Mouse (Mus musculus): ENCODE measurements around the gene Vps45. TPM values are rescaled to one million over a fixed set of nuclear protein-coding genes. Genes with fewer than 3 reads are reported as not detected.

Vps45 gene
- polyA plus RNA-seq, 1 experiment from 2014 or later = 25.9 TPM

GRCm38 (mm10) chr3:96038851-96039250 is 19.4 kb downstream of the Vps45 start:
- Histone ChIP-seq H3K36me3 (ENCODE audit: inconsistent target) (peaks cover 12% of the 10 kb centered on the region; the same call in 1 of the 2 replicates), H3K79me2 (ENCODE audit: inconsistent target) (no peaks in the 10 kb centered on the region), H3K27ac (no peak overlapping the region), H3K4me3 (ENCODE audit: inconsistent target) (no peak overlapping the region)
- 95% methylated on average over 4 of the region's 4 CpGs for WGBS (ENCODE audit: missing documents)

GRCm38 (mm10) chr3:96038156-96038555 is 20.1 kb downstream of the Vps45 start:
- 96% methylated on average over 5 of the region's 5 CpGs for WGBS (ENCODE audit: missing documents)
- Histone ChIP-seq H3K4me3 (ENCODE audit: inconsistent target) (no peak overlapping the region), H3K36me3 (ENCODE audit: inconsistent target) (peaks cover 12% of the 10 kb centered on the region; the same call in 1 of the 2 replicates), H3K79me2 (ENCODE audit: inconsistent target) (no peaks in the 10 kb centered on the region), H3K27ac (no peak overlapping the region)

GRCm38 (mm10) chr3:96036796-96037195 is 21.5 kb downstream of the Vps45 start:
- Histone ChIP-seq H3K36me3 (ENCODE audit: inconsistent target) (peaks cover 12% of the 10 kb centered on the region; the same call in 1 of the 2 replicates), H3K79me2 (ENCODE audit: inconsistent target) (no peaks in the 10 kb centered on the region), H3K27ac (no peak overlapping the region), H3K4me3 (ENCODE audit: inconsistent target) (no peak overlapping the region)
- WGBS (ENCODE audit: missing documents) = 92% methylated on average over 6 of the region's 6 CpGs

GRCm38 (mm10) chr3:96033046-96033445 is 25.2 kb downstream of the Vps45 start:
- Histone ChIP-seq H3K27ac (peak overlapping the region; percentile 65), H3K4me3 (ENCODE audit: inconsistent target) (no peak overlapping the region), H3K79me2 (ENCODE audit: inconsistent target) (no peaks in the 10 kb centered on the region), H3K36me3 (ENCODE audit: inconsistent target) (no peaks in the 10 kb centered on the region; the same call in 1 of the 2 replicates)
- WGBS (ENCODE audit: missing documents) = 60% methylated on average over 4 of the region's 4 CpGs

GRCm38 (mm10) chr3:96032652-96033017 is 25.6 kb downstream of the Vps45 start:
- Histone ChIP-seq H3K4me3 (ENCODE audit: inconsistent target) (no peak overlapping the region), H3K36me3 (ENCODE audit: inconsistent target) (no peaks in the 10 kb centered on the region; the same call in 1 of the 2 replicates), H3K27ac (peak overlapping the region; percentile 65), H3K79me2 (ENCODE audit: inconsistent target) (no peaks in the 10 kb centered on the region)
- 26% methylated on average over 6 of the region's 6 CpGs for WGBS (ENCODE audit: missing documents)

- Histone ChIP-seq H3K4me3 (ENCODE audit: inconsistent target) (no peak overlapping the region), H3K79me2 (ENCODE audit: inconsistent target) (no peaks in the 10 kb centered on the region), H3K27ac (peak overlapping the region; percentile 65), H3K36me3 (ENCODE audit: inconsistent target) (no peaks in the 10 kb centered on the region; the same call in 1 of the 2 replicates)
- WGBS (ENCODE audit: missing documents) = 8% methylated on average over 5 of the region's 6 CpGs
Observed at GRCm38 (mm10) chr3:96031991-96032651, 26.1 kb downstream of the Vps45 start.

GRCm38 (mm10) chr3:96029766-96030165 is 28.5 kb downstream of the Vps45 start:
- Histone ChIP-seq H3K4me3 (ENCODE audit: inconsistent target) (no peak overlapping the region), H3K27ac (no peak overlapping the region), H3K79me2 (ENCODE audit: inconsistent target) (no peaks in the 10 kb centered on the region), H3K36me3 (ENCODE audit: inconsistent target) (no peaks in the 10 kb centered on the region)
- WGBS (ENCODE audit: missing documents) = 100% methylated on average over 1 of the region's 11 CpGs

- Histone ChIP-seq H3K27ac (no peak overlapping the region), H3K4me3 (ENCODE audit: inconsistent target) (no peak overlapping the region), H3K36me3 (ENCODE audit: inconsistent target) (no peaks in the 10 kb centered on the region), H3K79me2 (ENCODE audit: inconsistent target) (no peaks in the 10 kb centered on the region)
- 90% methylated on average over 3 of the region's 3 CpGs for WGBS (ENCODE audit: missing documents)
Observed at GRCm38 (mm10) chr3:96029336-96029735, 28.9 kb downstream of the Vps45 start.

GRCm38 (mm10) chr3:96027875-96028274 is 30.4 kb downstream of the Vps45 start:
- H3K4me3 ChIP-seq (ENCODE audit: inconsistent target) = no peak overlapping the region
- no peaks in the 10 kb centered on the region for H3K36me3 ChIP-seq (ENCODE audit: inconsistent target)
- peak overlapping the region; percentile 41 for H3K27ac ChIP-seq
- no peaks in the 10 kb centered on the region for H3K79me2 ChIP-seq (ENCODE audit: inconsistent target)
- WGBS (ENCODE audit: missing documents) = 71% methylated on average over 1 of the region's 1 CpGs

GRCm38 (mm10) chr3:96027145-96027544 is 31.1 kb downstream of the Vps45 start:
- 92% methylated on average over 1 of the region's 1 CpGs for WGBS (ENCODE audit: missing documents)
- Histone ChIP-seq H3K27ac (peak overlapping the region; percentile 41), H3K4me3 (ENCODE audit: inconsistent target) (no peak overlapping the region), H3K36me3 (ENCODE audit: inconsistent target) (no peaks in the 10 kb centered on the region), H3K79me2 (ENCODE audit: inconsistent target) (no peaks in the 10 kb centered on the region)

GRCm38 (mm10) chr3:96021421-96022128 is 36.7 kb downstream of the Vps45 start:
- Histone ChIP-seq H3K27ac (no peak overlapping the region), H3K36me3 (ENCODE audit: inconsistent target) (no peaks in the 10 kb centered on the region), H3K4me3 (ENCODE audit: inconsistent target) (no peak overlapping the region), H3K79me2 (ENCODE audit: inconsistent target) (no peaks in the 10 kb centered on the region)
- WGBS (ENCODE audit: missing documents) = 68% methylated on average over 5 of the region's 5 CpGs

- H3K27ac ChIP-seq = no peak overlapping the region
- H3K79me2 ChIP-seq (ENCODE audit: inconsistent target) = no peaks in the 10 kb centered on the region
- H3K4me3 ChIP-seq (ENCODE audit: inconsistent target) = no peak overlapping the region
- no peaks in the 10 kb centered on the region for H3K36me3 ChIP-seq (ENCODE audit: inconsistent target)
- WGBS (ENCODE audit: missing documents) = 100% methylated on average over 1 of the region's 1 CpGs
Observed at GRCm38 (mm10) chr3:96020735-96021134, 37.5 kb downstream of the Vps45 start.

- 58% methylated on average over 5 of the region's 5 CpGs for WGBS (ENCODE audit: missing documents)
- H3K27ac ChIP-seq = peak overlapping the region; percentile 49
- H3K36me3 ChIP-seq (ENCODE audit: inconsistent target) = no peaks in the 10 kb centered on the region
- no peak overlapping the region for H3K4me3 ChIP-seq (ENCODE audit: inconsistent target)
- no peaks in the 10 kb centered on the region for H3K79me2 ChIP-seq (ENCODE audit: inconsistent target)
Observed at GRCm38 (mm10) chr3:96017461-96017860, 40.8 kb downstream of the Vps45 start.

- Histone ChIP-seq H3K4me3 (ENCODE audit: inconsistent target) (no peak overlapping the region), H3K36me3 (ENCODE audit: inconsistent target) (no peaks in the 10 kb centered on the region), H3K27ac (peak overlapping the region; percentile 49), H3K79me2 (ENCODE audit: inconsistent target) (no peaks in the 10 kb centered on the region)
- 100% methylated on average over 2 of the region's 2 CpGs for WGBS (ENCODE audit: missing documents)
Observed at GRCm38 (mm10) chr3:96016257-96016889, 41.9 kb downstream of the Vps45 start.

- WGBS (ENCODE audit: missing documents) = 100% methylated on average over 2 of the region's 2 CpGs
- Histone ChIP-seq H3K27ac (no peak overlapping the region), H3K4me3 (ENCODE audit: inconsistent target) (no peak overlapping the region), H3K36me3 (ENCODE audit: inconsistent target) (no peaks in the 10 kb centered on the region), H3K79me2 (ENCODE audit: inconsistent target) (no peaks in the 10 kb centered on the region)
Observed at GRCm38 (mm10) chr3:96015681-96016080, 42.6 kb downstream of the Vps45 start.

Measured in macrophage (primary cell).